Mouse (Mus musculus) olfactory bulb, adult 2 months (tissue): Measurements from ENCODE around the gene Dctn1. TPM values are rescaled to one million over a fixed set of nuclear protein-coding genes. Genes with fewer than 3 reads are reported as not detected.
A peak's percentile ranks its signal among the peaks of the same experiment; 100 is the strongest.

Source experiments
- H3K27ac ChIP-seq: fragments of 200-500 bp; 2 replicates; pipeline ENCODE4 v1.5.1; 2012; ENCODE audit warnings: low read depth, low read length; ENCODE audit not compliant: insufficient read depth
- H3K4me1 ChIP-seq: fragments of 200-500 bp; 2 replicates; pipeline ENCODE4 v1.6.1; 2012; ENCODE audit warnings: low read length; ENCODE audit not compliant: control insufficient read depth, insufficient read depth
- H3K4me3 ChIP-seq: fragments of 200-500 bp; 2 replicates; pipeline ENCODE4 v1.5.1; 2012; ENCODE audit warnings: mild to moderate bottlenecking, low read depth, low read length, moderate library complexity; ENCODE audit not compliant: insufficient read depth
- CTCF ChIP-seq: fragments of 200-500 bp; IDR thresholded peaks from 2 replicates; pipeline ENCODE4 v1.5.1; 2012; ENCODE audit warnings: low read depth, mild to moderate bottlenecking, low read length, moderate library complexity; ENCODE audit not compliant: insufficient read depth
- POLR2A ChIP-seq: fragments of 200-500 bp; IDR thresholded peaks from 2 replicates; pipeline ENCODE4 v1.6.1; 2012; ENCODE audit warnings: mild to moderate bottlenecking, low read depth, low read length, moderate library complexity; ENCODE audit not compliant: insufficient read depth
- WGBS: fragments of 180-500 bp; shearing (Covaris S2); methylation state at CpG from one replicate; pipeline ENCODE4 v1.1.7; 2018; 5-methylcytosine and 5-hydroxymethylcytosine counted together
- polyA plus RNA-seq: library from polyadenylated mRNA; stranded (reverse); fragments of >200 nt; gene quantifications from 2 replicates; pipeline ENCODE4 v1.2.4, GENCODE M21; 2012; ENCODE audit warnings: low replicate concordance; ENCODE audit not compliant: missing spikeins, insufficient read depth, insufficient read length

The Dctn1 gene
- polyA plus RNA-seq, 1 experiment, result 187 TPM

- Histone ChIP-seq H3K4me1 (peaks cover 27% of the 10 kb centered on the region), H3K4me3 (peak overlapping the region; percentile 82), H3K27ac (peak overlapping the region; percentile 18)
- WGBS, result 2% methylated on average over 52 of the region's 52 CpGs
- TF ChIP-seq CTCF (no peak), POLR2A (no peak)
Observed at GRCm38 (mm10) chr6:83121863-83122710, 43.6 kb upstream of the Dctn1 start.

GRCm38 (mm10) chr6:83122961-83123360, 42.8 kb upstream of the Dctn1 start:
- H3K4me3 ChIP-seq, result no peak overlapping the region
- H3K27ac ChIP-seq, result no peak overlapping the region
- no peak for TF ChIP-seq POLR2A
- no peak for TF ChIP-seq CTCF
- H3K4me1 ChIP-seq, result peaks cover 27% of the 10 kb centered on the region
- WGBS, result 89% methylated on average over 5 of the region's 5 CpGs

GRCm38 (mm10) chr6:83124851-83125312, 40.8 kb upstream of the Dctn1 start:
- under 1% methylated on average over 30 of the region's 30 CpGs for WGBS
- H3K4me3 ChIP-seq, result peak overlapping the region; percentile 87
- no peak overlapping the region for H3K27ac ChIP-seq
- TF ChIP-seq CTCF, result no peak
- no peak for TF ChIP-seq POLR2A
- peaks cover 19% of the 10 kb centered on the region for H3K4me1 ChIP-seq

- no peak for TF ChIP-seq POLR2A
- Histone ChIP-seq H3K4me1 (peaks cover 16% of the 10 kb centered on the region), H3K27ac (no peak within 1 kb of the TSS), H3K4me3 (peak within 1 kb of the TSS; percentile 87)
- whole genome bisulfite sequencing, result 24% methylated on average over 5 of the region's 5 CpGs
Observed at GRCm38 (mm10) chr6:83125331-83125730, 40.4 kb upstream of the Dctn1 start, which contains the start of gene Ino80b. Gene Ino80b (minus strand): TSS chr6:83125431.

GRCm38 (mm10) chr6:83127419-83127818, 38.3 kb upstream of the Dctn1 start:
- 95% methylated on average over 5 of the region's 5 CpGs for WGBS
- H3K27ac ChIP-seq, result no peak overlapping the region
- H3K4me3 ChIP-seq, result no peak overlapping the region
- no peak for TF ChIP-seq POLR2A
- TF ChIP-seq CTCF, result no peak
- H3K4me1 ChIP-seq, result peaks cover 9% of the 10 kb centered on the region

GRCm38 (mm10) chr6:83131469-83132034, 34.2 kb upstream of the Dctn1 start:
- TF ChIP-seq CTCF (no peak), POLR2A (no peak)
- Histone ChIP-seq H3K27ac (no peak overlapping the region), H3K4me1 (peaks cover 7% of the 10 kb centered on the region), H3K4me3 (no peak overlapping the region)
- 83% methylated on average over 6 of the region's 6 CpGs for WGBS

GRCm38 (mm10) chr6:83132176-83132919, 33.4 kb upstream of the Dctn1 start:
- WGBS, result 88% methylated on average over 9 of the region's 9 CpGs
- no peak for TF ChIP-seq POLR2A
- Histone ChIP-seq H3K4me1 (peaks cover 14% of the 10 kb centered on the region), H3K4me3 (no peak overlapping the region), H3K27ac (no peak overlapping the region)

- TF ChIP-seq CTCF, result no peak
- no peak for TF ChIP-seq POLR2A
- H3K27ac ChIP-seq, result no peak overlapping the region
- no peak overlapping the region for H3K4me3 ChIP-seq
- 72% methylated on average over 3 of the region's 3 CpGs for WGBS
- H3K4me1 ChIP-seq, result peaks cover 22% of the 10 kb centered on the region
Observed at GRCm38 (mm10) chr6:83134226-83134625, 31.5 kb upstream of the Dctn1 start.
